Mouse (Mus musculus) adrenal gland, postnatal 10 days (tissue): ENCODE measurements around the gene Fhl2. TPM values are rescaled to one million over a fixed set of nuclear protein-coding genes. Genes with fewer than 3 reads are reported as not detected.
"Not testable (repeated sequence)": the region's sequence is repeated elsewhere in the genome, so short reads cannot be mapped to it uniquely, and the experiment has no call there.

Source experiments
- DNase-seq: peaks from one replicate; pipeline ENCODE4 v3.0.0; 2021; ENCODE audit warnings: mixed read lengths
- total RNA-seq, 2 experiments: library from RNA; stranded (reverse); gene quantifications; 2 replicates each; pipeline ENCODE4 v1.2.3; 2021

Gene Fhl2
- total RNA-seq, 2 experiments from 2014 or later, result 16.3 to 20.8 TPM

DNA sequence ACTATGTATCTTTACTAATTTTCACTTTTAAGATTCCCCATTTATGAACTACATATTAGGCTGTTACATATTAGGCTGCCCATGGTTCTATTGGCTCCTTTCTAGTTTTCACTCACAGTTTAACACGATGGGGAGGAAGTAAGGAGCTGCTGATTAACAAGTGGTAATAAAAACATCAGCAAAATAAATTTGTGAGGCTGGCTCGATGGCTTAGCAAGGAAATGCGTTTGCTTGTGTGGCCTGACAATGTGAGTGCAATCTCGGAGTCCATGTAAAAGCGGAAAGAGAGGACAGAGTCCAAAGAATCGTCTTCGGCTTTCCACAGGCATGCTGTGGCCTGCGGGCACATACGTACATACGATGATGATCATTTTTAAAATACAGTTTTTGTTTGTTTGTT is 4.3 kb downstream of the Fhl2 start:
- no peak for DNase-seq

DNA sequence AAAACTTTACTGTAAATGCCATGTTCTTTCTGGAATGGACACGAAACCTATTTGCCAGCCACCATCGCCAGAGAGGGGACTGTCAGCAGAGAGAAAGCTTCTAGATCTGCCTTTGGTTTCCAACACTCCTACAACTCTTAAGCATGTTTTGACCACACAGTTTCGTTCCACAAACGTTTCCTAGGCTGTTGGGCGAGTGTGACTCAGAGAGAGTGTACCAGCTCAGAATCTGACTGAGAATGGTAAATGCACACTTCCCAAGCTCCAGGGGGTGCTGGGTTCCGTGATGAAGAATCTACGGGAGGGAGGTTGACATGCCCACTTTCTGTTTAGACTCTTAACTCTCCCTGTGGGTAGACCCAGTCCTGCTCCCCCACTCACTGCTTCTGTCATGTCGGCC is 5.7 kb downstream of the Fhl2 start:
- no peak for DNase-seq

DNA sequence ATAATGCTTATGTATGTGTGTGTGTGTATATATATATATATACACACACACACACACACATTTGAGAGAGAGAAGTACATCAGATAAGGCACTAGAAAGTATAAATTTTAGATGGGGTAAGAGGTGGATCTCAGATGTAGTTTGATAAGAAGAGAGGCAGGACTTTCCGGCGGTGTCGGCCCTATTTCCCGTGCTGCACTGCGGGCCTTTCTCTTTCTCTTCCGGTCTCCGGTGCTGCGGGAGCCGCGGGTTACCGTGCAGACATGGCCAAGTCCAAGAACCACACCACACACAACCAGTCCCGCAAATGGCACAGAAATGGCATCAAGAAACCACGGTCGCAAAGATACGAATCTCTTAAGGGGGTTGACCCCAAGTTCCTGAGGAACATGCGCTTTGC is 7.9 kb downstream of the Fhl2 start:
- DNase-seq, result not testable (repeated sequence)

- DNase-seq, result no peak
Observed at GRCm38 (mm10) chr1:43186334-43186733, 10.4 kb downstream of the Fhl2 start.

DNA sequence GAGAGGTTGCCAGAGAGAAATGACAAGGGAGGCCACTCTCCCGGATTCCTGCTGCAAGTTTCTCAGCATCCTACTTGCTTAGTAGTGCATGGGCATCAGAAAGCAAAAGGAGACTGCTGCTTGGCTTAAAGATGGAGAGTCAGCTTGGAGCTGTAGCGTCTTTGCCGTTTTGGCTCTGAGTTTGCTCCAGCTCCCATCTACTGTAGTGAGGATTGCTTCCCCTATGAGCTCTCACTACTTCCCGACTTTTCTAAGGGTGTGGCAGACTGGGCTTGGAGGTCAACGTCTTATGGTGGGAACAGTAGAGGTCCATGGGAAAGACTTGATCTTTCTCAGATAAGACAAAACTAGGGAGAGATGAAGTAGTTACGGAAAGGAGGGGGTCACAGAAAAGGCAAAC is 15.9 kb downstream of the Fhl2 start:
- no peak for DNase-seq

- DNase-seq, result no peak
Observed at GRCm38 (mm10) chr1:43178780-43179179, 18.0 kb downstream of the Fhl2 start.

DNA sequence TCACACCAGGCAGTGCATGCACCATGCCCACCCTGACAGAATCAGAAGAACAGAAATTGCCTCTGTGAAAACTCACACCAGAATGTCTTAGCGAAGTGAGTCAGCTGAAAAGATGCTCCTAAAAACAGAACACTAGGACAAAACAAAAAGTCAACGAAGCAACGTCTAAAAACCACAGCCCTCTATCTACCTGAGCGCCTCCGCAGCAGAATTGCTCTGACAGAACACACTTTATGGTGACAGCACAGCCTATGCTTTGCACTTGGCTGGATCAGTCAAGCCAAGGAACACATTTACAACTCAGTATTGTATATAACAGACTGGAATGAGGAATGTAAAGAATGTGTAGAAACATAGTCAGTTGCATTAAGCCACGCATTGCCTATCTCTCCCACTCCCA is 18.4 kb downstream of the Fhl2 start:
- no peak for DNase-seq

- no peak for DNase-seq
Observed at GRCm38 (mm10) chr1:43173283-43174226, 23.2 kb downstream of the Fhl2 start.

DNA sequence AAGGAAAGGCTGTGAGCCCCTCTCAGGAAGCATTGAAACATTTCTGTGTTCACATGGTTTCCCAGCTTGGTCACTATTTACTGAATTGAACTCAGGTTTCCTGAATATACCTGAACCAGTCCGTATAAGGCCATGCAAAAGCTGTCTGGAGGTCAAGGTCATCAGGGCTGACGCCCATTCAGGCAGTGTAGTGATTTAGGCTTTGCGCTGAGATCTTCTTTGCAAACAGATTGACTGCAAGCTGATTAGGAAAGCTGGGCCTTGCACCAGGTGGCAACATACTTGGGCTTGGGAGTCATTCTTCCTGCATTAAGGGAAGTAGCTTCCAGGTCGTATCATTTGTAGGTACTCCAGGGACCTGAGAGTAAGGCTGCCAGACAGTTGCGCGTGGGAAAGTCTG is 25.0 kb downstream of the Fhl2 start:
- DNase-seq, result no peak

DNA sequence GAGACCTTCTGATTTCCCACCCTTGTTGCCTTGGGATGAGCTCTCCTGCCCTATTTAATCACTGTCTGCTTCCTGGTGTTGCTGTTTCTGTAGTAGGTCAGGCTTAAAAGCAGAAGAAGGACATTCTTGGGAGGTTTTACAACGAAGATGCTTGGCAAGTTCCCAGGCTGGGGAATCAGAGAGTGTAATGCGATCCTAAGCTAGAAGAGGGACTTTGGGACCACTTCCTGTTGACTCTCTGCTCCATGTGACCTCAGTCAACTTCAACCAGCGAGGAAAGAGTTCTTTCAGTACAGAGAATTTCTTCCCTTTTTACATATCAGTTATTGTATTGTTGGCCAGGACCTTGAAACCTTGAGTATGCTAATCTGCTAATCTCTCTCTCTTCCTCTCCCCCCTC is 25.7 kb downstream of the Fhl2 start:
- DNase-seq, result no peak

DNA sequence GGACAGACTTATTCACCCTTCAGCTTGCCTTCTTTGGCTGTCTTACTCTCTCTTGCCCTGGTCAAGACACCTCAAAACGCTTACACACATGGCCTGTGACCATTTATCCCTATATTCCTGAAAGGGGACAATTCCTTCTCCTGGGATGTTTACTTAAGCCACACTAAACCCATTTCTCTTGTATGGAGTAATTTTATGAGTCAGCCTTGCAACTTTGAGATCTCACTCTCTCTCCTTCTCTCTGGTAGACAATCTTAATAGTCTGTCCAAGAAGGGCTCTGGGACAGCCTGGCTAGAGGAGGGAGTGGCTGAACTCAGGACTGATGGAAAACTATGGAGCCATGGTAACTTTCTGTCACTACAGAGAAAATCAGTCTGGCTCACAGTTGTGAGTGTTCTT is 27.1 kb downstream of the Fhl2 start:
- DNase-seq, result no peak

- DNase-seq, result no peak
Observed at GRCm38 (mm10) chr1:43169227-43169626, 27.6 kb downstream of the Fhl2 start.

GRCm38 (mm10) chr1:43168618-43169017 is 28.2 kb downstream of the Fhl2 start:
- DNase-seq, result no peak

GRCm38 (mm10) chr1:43168026-43168425 is 28.8 kb downstream of the Fhl2 start:
- DNase-seq, result no peak

- DNase-seq, result no peak
Observed at GRCm38 (mm10) chr1:43164582-43164981, 32.2 kb downstream of the Fhl2 start.

DNA sequence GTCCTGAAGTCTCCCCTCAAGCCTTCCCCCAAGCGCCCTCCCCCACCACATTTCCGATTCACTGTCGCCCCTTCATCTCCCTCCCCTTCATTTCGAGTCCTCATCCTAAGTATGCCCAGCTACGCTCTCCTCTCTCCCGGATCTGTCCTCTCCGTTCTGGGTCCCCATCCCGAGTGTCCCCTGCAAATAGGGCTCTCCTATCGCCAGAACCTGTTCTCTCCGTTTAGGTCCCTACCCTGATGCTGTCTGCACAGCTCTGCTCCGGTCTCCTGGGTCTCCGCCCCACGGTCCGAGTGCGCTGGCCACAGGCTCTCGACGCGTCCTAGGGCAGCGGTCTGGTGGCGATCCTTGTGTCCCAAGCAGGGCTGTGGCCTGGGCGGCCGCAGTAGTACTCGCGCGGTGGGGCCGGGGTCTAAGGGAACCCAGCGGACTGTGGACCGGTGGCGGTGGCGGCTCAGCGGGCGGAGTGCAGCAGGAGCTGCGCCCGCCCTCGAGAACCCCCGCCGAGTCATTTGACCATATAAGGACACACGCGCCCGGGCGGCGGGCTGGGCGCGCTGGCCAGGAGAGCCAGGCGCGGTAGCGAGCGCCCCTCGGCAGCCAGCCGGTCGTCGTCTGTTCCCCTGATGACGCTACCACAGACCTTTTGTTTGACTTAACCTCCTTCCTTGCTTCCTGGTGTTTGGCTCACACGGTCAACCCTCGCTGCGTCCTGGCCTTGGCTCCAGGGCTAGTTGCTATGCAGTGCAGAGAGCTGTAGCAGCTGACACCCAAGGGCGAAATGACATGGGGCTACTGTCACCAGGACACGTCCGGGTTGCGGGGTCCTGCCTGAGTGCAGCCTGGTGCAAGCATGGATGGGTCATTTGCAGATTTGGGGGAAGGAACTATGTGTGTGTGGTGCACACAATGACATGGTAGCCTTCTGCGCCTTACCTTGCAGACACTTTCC is 33.0 kb downstream of the Fhl2 start:
- DNase-seq, result peak; percentile 79

DNA sequence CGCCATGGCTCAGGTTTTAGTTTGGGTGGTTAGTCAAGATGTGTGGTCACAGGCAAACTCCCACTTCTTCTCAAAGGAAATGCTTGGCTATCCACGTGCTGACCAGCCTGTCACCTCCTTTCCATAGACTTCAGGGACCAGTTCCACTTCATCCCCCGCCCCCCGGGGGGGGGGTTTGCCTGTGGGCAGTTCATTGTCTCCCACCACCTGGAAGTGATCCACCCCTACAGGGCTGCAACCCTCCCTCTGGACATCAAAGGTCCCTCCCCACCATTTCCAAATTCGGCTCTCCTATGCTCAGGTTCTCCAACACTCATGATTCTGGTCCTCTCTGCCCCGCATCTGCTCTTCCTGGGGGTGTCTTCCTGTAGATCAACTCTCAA is 33.7 kb downstream of the Fhl2 start:
- no peak for DNase-seq

- DNase-seq, result no peak
Observed at GRCm38 (mm10) chr1:43162394-43162793, 34.4 kb downstream of the Fhl2 start.

DNA sequence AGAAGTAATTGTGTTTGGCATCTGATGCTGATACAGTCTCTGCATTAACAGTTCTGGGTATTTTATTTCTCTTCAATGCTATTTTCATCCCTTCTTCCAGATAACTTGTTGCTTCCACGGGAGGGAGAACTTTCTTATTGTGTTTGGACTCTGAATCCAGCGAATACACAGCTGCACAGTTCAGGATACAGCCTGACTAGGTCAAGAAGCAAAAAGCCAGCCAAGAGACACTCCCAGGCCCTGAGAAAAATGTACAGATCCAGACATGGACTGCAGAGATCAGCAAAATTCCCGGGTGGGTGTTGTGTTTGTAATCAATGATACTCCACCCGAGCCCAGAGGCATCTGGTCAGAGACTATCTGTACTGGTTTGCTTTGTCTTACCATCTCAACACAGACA is 37.4 kb downstream of the Fhl2 start:
- DNase-seq, result no peak

- DNase-seq, result no peak
Observed at GRCm38 (mm10) chr1:43157907-43158306, 38.9 kb downstream of the Fhl2 start.

DNA sequence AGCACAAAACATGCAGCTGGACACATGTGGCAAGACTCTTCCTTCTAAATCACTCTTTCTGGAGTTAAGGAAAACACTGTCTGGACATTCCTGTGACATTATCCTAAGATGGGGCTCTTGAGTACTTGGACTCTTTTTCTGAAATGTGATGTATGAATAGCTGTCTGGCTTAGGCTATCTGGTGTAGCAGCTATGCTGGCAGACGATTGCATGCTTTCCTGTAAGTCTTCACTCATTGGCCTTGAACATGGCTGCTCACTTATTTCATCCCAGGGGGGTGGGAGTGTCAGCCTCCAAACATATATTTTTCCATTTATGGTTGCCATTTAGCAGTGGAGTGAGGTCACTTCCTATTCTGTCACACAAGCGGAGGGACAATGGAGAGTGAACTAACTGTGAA is 42.3 kb downstream of the Fhl2 start:
- no peak for DNase-seq

DNA sequence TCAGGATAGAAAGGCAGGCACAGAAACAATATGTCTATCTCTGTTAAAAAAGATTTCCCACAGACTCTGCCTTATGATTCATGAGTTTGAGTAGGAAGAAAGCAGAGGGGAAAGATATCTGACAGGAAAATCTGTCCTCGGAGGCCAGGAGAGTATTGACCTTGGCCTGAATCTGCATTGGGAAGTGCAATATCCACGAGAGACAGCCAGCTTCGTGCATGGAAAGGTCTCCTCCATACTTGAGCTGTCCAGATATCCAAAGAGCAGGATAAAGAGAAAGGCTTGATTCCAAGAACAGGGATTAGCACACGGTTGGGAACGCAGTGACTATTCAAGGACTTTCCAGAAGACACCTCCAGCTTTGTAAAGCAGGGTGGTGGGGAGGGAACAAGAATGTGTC is 43.2 kb downstream of the Fhl2 start:
- peak; percentile 11 for DNase-seq

- DNase-seq, result no peak
Observed at GRCm38 (mm10) chr1:43152626-43153025, 44.2 kb downstream of the Fhl2 start.
